Mouse (Mus musculus) naive thymus-derived CD4-positive, alpha-beta T cell, adult 2 months (primary cell): ENCODE data around the gene Prdm16.

ENCODE experiments used
- DNase-seq: peaks from one replicate; pipeline ENCODE4 v3.0.0-alpha.2; 2011; ENCODE audit warnings: low read depth

Prdm16 gene

GRCm38 (mm10) chr4:154549961-154550393 is 86.7 kb downstream of the Prdm16 start:
- no peak for DNase-seq

DNA sequence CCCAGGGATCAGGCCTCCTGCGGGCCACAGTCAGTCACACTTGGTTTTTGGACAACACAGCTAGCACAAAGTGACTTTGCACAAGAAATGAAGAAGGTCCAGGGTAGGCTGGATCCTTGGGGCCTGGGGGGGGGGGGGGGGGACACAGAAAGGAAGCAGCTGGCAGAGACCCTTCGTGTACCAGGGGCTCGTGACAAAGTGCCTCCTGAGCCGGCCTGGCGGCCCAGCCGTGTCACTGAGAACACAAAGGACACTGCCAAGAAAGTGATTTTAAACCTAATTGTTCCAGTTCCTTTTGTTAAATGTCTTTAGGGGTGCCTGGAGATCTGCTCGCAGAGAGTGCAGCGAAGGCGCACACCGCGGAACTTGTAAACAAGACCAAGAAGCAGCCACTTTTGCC is 87.2 kb downstream of the Prdm16 start:
- DNase-seq = no peak

DNA sequence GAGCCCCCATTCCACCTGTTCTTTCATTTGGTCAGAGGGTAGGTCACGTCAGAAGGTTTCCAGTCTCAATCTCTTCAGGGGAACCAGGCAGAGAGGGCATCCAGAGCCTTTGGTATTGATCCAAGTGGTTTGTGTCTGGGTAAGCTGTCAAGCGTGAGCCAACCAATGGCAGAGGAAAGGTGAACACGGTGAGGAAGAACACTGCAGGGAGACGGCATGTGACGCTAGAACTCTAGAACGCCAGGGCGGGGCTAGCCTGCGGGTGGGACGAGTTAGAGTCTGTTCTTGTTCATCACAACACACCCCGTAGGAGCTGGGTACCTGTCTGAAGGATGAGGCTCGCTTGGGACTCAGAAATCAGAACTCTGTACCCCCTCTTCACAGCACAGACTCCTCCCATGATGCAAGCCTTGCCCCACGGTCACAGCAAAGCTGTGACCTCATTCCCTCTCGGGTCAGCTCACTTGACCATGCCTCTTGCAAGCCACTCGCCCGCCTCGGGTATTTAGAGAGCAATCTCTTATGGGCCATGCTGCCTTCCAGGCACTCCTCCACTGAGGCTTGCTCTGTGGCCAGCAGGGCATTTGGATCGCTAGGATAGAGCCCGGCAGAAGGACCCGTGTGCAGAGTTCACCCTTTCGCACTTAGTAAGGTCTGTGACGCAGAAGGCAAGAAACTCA is 89.4 kb downstream of the Prdm16 start:
- no peak for DNase-seq

DNA sequence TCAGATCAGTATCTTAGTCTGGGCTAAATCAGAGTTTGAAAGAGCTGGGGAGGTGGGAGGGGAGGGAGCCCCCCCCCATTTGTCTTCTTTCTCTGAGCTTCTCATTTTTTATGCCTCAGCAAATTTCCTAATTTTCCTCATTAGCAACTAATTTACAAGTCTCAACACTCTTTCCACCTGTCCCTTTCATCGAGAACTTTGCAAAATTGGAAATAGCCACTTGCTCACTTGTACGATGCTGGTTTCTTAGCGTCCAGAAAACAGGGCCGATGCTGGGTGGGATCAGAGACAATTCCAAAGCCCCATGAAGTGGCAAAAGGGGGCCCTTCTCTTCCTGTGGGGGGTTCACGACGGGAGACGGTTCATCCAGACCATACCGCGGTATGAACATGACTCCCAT is 91.4 kb downstream of the Prdm16 start:
- DNase-seq = no peak

DNA sequence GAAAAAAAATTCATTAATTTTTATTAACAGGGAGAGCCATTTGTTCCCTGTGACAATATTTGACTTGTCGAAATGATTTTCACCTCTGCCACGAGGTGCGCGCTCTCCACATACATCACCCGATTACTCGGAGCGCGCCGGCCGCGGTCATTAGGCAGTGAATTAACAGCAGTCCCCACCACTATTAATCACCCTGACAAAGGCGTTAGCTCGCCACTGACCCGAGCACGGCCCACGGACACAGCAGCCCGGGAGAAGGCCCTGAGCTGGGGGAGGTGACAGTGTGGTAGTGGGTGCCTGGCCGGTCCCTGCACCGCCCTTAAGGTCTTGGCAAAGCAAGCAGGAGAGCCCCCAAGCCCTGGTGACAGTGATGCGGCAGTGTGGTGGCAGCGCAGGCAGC is 92.8 kb downstream of the Prdm16 start:
- no peak for DNase-seq

DNA sequence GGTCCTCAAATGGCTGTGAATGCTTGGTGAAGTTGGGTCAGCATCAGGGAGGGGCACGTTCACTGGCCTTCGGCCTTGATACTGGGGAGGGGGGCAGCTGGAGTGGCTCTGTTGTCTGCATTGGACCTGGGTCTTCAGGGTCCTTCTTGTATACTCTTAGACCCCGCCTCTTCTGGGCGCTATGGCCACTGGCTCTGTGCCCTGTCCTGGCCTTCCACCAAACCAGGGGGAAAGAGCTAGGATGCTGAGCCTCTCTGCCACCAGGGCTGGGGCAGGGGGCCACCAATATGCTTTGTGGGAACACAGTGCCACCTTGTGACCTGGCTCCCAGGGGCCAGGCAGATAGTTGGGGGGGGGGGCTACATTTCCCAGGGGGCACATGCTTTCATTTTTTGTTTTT is 93.5 kb downstream of the Prdm16 start:
- no peak for DNase-seq

- no peak for DNase-seq
Measured at GRCm38 (mm10) chr4:154542568-154542967, 94.1 kb downstream of the Prdm16 start.

- no peak for DNase-seq
Measured at GRCm38 (mm10) chr4:154541632-154542276, 94.9 kb downstream of the Prdm16 start.

DNA sequence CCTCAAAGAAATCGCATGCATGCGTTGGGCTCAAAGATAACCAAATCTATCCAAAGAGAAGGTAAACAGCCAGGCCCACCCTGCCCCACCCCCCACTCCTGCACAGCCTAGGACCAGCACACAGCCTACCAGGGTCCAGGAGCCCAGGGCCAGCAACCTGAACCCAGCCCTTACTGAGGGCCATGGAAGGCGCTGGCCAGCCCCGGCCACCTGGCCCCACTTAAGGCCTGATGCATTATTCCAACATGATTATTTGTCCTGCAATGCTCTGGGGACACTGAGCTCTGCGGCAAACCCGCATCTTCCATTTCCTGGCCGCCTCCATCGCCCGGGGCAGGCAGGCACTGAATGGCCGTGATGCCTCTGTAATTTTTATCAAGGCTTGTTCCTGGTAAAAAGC is 96.0 kb downstream of the Prdm16 start:
- DNase-seq = no peak

DNA sequence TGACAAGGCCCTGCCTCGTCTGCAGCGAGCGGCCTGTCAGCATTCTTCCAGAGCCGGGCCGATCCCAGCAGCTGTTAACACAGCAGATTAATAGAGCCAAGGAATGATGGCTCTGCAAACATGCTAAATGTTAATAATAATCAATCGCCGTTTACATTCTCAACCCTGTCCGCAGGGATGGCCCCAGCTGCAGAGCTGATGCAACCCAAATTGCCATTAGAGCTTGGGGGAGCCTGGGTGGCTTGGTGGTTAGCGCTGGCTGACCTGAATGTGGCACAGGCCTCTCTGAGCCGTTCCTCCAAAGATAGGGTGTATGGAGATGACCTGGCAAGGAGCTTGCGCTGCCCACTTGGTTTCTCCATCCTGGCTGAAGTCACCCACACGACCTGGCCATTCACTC is 97.0 kb downstream of the Prdm16 start:
- DNase-seq = no peak

DNA sequence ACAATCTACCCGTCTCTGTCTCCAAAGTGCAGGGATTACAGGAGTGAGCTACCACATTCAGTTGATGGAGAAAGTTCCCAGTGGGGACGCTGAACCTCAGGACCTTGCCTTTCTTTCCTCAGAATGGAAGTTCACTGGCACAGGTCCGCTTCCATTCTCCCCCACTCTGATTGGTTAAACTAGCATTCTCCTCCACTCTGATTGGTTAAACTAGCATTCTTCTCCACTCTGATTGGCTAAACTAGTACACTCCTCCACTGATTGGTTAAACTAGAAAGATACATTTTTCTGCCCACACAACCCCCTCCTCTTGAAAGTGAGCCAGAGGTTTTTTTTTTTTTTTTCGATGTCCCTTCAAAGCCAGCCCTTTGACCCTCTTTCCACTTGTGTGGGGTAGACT is 97.9 kb downstream of the Prdm16 start:
- no peak for DNase-seq

GRCm38 (mm10) chr4:154536110-154536509 is 100.6 kb downstream of the Prdm16 start:
- no peak for DNase-seq

GRCm38 (mm10) chr4:154531368-154531767 is 105.3 kb downstream of the Prdm16 start:
- DNase-seq = no peak

DNA sequence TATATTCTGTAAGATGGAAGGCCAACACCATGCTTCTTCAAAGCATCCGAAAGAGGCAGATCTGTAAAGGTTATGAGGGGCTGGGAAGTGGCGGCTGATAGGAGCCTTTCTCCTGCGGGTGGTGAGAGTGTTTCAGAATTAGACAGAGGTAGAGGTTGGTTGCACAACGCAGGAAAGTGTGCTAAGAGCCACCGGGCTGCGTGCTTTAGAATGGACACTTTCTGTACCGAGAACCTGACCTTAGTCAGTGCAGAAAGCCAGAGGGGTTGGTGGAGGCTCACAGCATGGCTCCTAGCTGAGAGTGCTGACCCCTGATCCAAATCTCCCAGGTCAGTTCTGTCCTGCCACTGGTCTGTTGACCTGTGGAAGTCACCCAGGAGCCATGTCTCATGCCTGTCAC is 106.3 kb downstream of the Prdm16 start:
- no peak for DNase-seq

GRCm38 (mm10) chr4:154527506-154527905 is 109.2 kb downstream of the Prdm16 start:
- no peak for DNase-seq

- no peak for DNase-seq
Measured at GRCm38 (mm10) chr4:154526351-154526786, 110.3 kb downstream of the Prdm16 start.

DNA sequence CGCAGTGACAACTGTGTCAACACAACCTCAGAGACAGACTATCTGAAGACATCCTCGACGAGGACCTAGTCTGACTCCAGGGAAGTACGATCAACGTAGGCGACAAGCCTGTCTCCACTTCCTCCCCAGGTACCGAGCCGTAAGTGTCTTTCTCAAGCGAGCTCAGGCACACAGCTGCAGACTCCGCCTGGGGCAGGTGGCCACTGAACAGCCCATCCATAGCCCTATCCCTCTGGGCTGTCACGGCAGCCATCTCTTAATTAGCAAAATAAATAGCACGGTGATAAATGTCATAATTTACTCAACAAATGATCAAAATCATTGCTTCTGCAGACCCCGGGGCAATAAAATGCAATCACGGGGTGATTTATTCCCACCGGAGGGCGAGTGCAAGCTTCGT is 112.8 kb downstream of the Prdm16 start:
- no peak for DNase-seq

GRCm38 (mm10) chr4:154521881-154522676 is 114.6 kb downstream of the Prdm16 start:
- no peak for DNase-seq

DNA sequence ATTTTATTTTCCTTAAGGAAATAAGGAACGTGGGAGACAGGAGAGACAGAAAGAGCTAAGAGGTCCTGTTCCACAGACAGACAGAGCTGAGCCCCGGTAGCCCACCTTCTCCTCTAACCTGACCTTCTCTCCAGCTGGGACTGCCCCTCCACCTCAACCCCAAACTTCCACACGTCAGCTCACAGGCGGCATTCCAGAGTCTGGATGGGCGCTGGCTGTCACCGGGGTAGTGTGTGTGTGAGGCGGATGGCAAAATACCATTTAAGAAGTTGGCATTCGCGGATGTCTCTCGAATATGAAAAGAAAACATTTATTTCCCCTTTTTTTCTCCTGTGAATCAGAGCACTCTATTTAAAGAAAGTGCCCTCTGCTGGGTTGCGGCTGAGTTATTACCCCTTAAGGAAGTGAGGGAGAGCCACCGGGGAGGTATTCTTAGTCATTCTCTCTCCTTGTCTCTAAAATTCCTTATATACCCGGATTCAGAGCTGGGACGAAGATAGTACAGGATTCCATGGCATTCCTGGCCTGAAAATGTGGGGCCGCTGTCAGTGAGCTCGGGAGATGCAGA is 117.1 kb downstream of the Prdm16 start:
- DNase-seq = no peak

GRCm38 (mm10) chr4:154517991-154518390 is 118.7 kb downstream of the Prdm16 start:
- DNase-seq = no peak

GRCm38 (mm10) chr4:154516470-154516869 is 120.2 kb downstream of the Prdm16 start:
- no peak for DNase-seq

DNA sequence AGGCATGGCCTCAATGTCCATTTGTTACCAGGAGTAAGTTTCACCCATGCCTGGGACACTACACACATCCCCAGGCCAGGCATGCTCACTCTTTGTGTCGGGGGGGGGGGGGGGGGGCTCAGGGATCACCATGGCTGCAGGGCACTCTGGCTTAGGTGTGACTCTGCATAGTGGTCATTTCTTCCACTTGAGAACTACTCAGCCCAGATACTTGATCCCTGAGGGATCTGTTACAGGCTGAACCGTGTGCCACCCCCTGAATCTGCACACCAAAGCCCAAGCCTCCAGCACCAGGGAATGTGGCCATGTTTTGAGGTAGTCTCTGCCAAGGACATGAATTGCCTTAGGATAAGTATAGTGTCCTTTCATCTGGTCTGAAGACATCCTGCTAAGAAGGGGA is 123.0 kb downstream of the Prdm16 start:
- DNase-seq = no peak
